ENCODE assay signal across 1 mouse cellular context in the genomic region with DNA sequence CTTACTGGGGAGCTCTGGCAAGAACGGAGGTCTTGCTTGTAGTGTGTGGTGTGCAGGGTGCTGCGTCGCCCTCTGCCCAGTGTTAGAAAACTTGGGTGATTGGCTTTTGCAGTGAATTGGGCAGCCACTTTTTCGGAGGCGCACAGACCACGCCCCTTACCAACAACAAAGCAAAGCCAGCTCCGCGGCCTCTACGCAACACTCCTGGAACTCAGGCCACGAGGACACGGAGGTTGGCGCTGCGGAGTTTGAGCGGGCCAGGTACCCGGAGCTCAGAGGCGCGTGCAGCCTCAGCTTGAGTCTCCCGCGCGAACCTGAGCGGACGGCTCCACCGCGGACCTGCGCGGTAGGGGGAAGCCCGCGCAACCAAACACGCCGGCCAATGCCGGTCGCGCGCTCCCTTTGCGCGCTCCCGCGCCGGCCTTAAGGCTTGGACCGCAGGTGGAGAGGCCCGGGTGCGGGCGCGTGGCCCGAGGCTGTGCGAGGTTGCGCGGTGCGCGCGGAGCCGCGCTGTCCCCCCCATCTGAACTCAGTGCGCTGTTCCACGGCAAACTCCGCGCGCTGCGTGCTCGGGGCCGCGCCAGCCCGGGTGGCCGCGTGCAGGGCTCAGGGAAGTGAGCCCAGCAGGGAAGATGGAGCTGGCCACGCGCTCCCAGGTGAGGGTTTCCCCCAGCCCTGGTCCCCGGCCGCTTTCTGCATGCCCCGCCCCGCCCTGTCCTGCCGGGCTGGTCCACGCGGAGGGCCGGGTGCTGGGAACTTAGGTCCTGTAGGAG.
TF ChIP-seq lines count a peak whose summit lies in the region.

No protein-coding gene starts in this region.

TF ChIP-seq in MEL, 35 proteins besides CTCF, POLR2A, EP300 and RAD21 (continued from another document):
- no peak for TF ChIP-seq USF1 (IDR thresholded peaks at IDR 0.05; ENCODE audit: low read depth, low read length)
